In the genomic region with DNA sequence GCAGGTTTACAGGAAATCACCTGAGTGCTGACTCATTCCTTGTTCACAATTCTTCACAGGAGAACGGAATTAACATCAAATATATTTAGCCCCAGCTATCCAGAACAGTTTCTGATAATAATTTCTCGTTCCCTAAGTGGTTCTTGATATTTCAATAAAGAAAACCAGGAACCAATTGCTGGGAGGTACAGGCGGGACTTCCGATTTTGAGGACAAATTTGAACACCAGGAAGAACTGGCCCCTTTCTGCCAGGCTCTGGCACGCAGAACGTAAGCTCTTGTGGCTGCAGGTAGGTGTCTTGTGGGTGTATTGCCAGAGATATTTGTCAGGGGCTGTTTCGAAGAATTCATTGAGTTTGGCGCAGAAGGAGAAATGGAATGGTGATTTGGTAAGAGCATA, we compare ENCODE assay signal across 29 mouse cellular contexts. TPM values are rescaled to one million over a fixed set of nuclear protein-coding genes. Genes with fewer than 3 reads are reported as not detected.
"Had no signal": no experiment of that assay in that cellular context is flagged by ENCODE, and none has a peak within 500 bp of the region (broad histone marks: within the 10 kb centered on the region; RNA-seq: fewer than 3 reads in every experiment).

No protein-coding gene starts in this region.

- H3K36me3 ChIP-seq: hindbrain, embryonic 10.5 days; hindbrain, embryonic 12.5 days; intestine, embryonic 15.5 days; limb, embryonic 10.5 days; limb, embryonic 12.5 days; liver, embryonic 13.5 days; liver, embryonic 15.5 days had no signal

- H3K4me3 ChIP-seq: gastrocnemius, adult 2 months; heart, adult 2 months; hindbrain, embryonic 10.5 days; hindbrain, embryonic 12.5 days; intestine, embryonic 15.5 days; layer of hippocampus, adult 2 months; limb, embryonic 10.5 days; limb, embryonic 12.5 days; liver, embryonic 13.5 days; liver, embryonic 15.5 days had no signal

- H3K4me1 ChIP-seq: hindbrain, embryonic 10.5 days; hindbrain, embryonic 12.5 days; intestine, embryonic 15.5 days; limb, embryonic 10.5 days; limb, embryonic 12.5 days; liver, embryonic 13.5 days; liver, embryonic 15.5 days had no signal

- H3K27ac ChIP-seq: gastrocnemius, adult 2 months; heart, adult 2 months; hindbrain, embryonic 10.5 days; hindbrain, embryonic 12.5 days; hindbrain, embryonic 14.5 days; intestine, embryonic 15.5 days; layer of hippocampus, adult 2 months; limb, embryonic 10.5 days; limb, embryonic 12.5 days; liver, embryonic 13.5 days; liver, embryonic 15.5 days had no signal

- DNase-seq: gastrocnemius, adult 2 months; gastrocnemius, postnatal 10 days; gastrocnemius, postnatal 25 days; heart, adult 2 months; heart, postnatal 10 days; heart, postnatal 4 days; kidney, adult 18-20 months; kidney, adult 8-10 months; kidney, postnatal 10 days; kidney, postnatal 25 days; kidney, postnatal 4 days; layer of hippocampus, postnatal 36 days; liver; liver, embryonic 13.5 days had no signal

- H3K27me3 ChIP-seq: hindbrain, embryonic 12.5 days; intestine, embryonic 15.5 days; limb, embryonic 12.5 days; liver, embryonic 13.5 days; liver, embryonic 15.5 days had no signal

- H3K9me3 ChIP-seq: hindbrain, embryonic 12.5 days; intestine, embryonic 15.5 days; limb, embryonic 10.5 days; limb, embryonic 12.5 days; liver, embryonic 13.5 days; liver, embryonic 15.5 days had no signal

- H3K9ac ChIP-seq: hindbrain, embryonic 12.5 days; hindbrain, embryonic 14.5 days; intestine, embryonic 15.5 days; limb, embryonic 12.5 days; liver, embryonic 13.5 days; liver, embryonic 15.5 days had no signal

RNA-seq across cellular contexts. Expression of a gene that starts 37.1 kb away (rescaled TPM):
- total RNA-seq: gastrocnemius, adult 2 months; gastrocnemius, postnatal 10 days; gastrocnemius, postnatal 25 days; gastrocnemius, postnatal 4 days; heart, adult 2 months; heart, postnatal 10 days; heart, postnatal 25 days; heart, postnatal 4 days; layer of hippocampus, adult 2 months; layer of hippocampus, postnatal 14 days; layer of hippocampus, postnatal 36 days; left cerebral cortex, adult 18-20 months; left cerebral cortex, adult 8-10 months; left cerebral cortex, postnatal 10 days; left cerebral cortex, postnatal 36 days had no signal
